Mouse (Mus musculus) layer of hippocampus, adult 9-11 months (tissue): ENCODE measurements around the gene Themis3.
A peak's percentile ranks its signal among the peaks of the same experiment; 100 is the strongest.

Source experiments
- DNase-seq: peaks from one replicate; pipeline ENCODE4 v3.0.0; 2022

Themis3 gene

DNA sequence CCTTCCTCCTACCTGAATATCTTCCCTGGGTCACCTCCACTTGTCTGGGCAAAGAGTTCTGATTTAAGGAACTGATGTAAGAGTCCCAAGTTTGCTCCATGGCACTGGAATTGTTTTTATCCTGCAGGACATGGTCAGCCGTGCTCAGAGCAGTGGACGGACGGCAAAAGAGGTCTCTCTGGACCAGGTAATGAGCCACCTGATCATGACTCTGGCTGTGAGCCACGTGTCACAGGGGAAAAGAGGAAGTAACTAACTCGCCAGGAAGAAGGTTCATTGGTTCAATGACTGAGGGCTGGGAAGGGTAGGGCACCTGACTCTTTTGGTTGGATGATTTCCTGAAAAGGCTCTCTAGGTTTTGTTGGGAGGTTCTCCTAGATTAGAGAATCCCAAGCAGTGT is at the start of gene Themis3:
Gene Themis3, minus strand, starts transcription at position 187 of the 400 bp plus-strand sequence.
- DNase-seq, result no peak

DNA sequence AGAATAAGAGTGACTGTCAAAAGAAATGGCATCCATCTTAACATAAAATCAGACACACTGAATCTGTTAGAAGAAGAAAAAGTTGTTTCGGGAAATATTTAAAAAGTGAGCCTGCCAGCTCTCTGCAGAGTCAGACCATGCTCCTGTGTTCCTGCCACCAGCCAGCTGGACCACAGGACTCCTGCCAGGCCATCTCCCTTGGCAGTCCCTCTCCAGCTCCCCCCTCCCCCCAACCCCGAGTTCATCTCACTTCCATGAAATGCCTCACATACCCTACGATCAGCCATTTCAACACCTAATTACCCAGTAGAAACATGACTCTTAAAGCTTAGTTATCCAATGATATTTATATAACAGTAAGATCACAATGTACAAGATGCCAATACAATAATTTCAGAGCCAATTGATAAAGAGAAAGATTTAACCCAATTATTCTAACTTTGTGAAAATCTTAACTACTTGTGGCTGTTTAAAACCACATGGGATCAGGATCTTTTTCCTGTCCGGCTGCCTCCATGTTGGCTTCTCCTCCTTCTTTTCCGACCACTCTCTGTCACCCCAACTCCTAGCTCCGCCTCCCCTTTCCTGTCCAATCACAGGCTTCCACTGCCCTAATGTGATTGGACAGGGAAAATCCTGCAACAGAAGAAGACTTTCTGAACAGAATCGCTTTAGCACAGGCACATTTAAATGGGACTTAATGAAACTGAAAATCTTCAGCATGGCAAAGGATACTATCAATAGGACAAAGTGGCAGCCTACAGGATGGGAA is 43.7 kb upstream of the Themis3 start:
- no peak for DNase-seq

DNA sequence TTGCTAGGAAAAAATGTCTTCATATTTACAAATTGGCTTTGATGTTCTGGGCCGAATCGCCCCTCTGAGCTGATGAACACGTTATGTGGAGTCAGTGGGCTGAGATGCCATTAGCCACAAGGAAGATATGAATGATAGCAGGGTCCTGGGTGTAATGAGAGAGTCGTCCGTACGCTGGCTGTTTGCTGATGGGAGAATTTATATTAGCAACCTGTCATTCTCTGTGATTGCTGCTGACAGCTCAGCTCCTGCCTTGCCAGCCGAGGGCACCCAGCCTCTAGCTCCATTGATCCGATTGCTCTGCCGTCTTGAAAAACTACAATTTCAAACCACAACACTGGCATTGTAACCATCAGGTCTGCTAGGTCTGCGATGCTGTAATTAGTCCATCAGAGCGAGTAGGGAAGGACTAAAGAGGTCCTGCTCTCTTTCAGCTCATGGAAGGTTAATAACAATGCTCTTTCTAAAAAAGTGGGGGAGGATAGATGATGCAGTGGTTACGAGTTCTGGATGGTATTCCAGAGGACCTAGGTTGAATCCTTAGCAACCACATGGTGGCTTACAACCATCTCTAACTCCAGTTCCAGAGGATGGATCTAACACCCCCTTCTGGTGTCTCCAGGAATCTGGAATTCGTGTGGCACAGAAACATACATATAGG is 25.7 kb upstream of the Themis3 start:
- no peak for DNase-seq

DNA sequence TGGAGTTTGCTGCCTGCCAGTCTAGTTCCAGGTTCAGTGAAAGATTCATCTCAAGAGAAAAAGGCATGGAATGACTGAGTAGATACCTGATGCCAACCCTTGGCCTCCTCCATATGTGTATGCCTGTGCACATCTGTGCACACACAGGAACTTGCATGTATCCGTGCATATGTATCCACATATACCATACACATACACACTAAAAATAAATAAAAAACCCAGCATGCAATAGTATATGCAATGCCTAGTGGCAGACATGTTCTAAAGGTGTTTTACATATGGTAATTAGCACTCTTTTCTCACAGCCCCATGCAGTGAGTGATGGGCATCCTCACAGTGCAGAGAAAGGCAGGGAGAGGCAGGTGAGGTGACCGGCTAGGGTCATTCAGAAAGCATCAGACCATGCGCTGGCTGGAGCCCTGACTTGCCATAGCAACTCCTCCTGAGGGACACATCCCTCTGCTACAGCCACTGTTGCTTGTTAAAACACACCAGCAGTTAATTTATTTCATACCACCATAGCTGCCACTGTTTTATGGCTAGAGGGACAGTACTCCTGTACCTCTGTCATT is 24.9 kb upstream of the Themis3 start:
- DNase-seq, result no peak

DNA sequence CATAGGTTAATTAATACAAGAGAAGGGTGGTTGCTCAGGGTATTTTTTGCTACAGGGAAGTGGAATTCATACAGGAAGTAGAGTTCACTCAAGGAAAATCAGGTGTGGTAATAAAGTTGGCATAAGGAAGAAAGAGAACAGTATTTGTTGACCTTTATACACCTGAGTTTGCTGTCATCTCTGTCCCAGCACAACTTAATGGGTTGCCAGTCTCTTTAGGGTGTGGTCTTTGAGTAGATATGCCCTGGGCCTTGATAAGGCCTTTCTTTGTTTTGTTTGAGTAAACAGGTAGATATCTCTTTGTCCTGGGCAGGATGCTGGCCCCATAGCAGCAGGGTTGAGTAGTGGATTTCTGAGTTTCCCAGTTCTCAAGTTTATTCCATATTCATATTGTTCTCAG is 15.6 kb upstream of the Themis3 start:
- no peak for DNase-seq

DNA sequence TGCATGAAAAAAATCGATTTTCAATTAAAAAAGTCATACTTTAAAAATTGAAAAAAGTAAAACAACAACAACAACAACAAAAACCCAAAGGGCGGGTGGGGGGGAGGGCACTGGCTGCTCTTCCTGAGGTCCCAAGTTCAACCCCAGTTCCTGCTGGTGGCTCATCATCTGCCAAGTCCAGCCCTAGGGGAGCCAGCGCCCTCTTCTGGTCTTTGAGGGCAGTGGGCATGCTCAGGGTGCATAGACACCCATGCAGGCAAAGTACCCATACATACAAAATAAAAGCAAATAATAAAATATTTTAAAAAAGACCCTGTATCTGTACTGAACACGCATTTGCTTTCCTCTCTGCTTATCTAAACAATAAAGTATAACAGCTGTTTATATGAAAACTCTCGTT is 10.5 kb upstream of the Themis3 start:
- no peak for DNase-seq

DNA sequence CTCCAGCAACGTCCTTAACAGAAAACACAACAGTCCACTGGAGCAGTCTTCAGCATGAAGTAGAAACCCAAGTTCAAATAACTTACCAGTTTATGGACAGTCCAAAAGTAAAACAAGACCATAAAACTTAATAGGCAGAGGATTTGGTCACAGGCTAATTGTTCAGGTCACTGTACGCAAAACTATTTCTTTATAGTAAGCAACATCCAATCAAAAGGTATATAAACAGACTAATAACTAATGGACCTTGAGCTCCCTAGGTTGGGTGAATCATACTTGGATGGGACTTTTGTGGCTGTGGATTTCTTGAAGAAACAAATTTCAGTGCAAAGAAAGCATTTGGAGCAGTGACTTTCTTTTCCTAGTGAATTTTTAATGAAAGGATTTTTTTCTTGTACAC is 6.8 kb upstream of the Themis3 start:
- no peak for DNase-seq

DNA sequence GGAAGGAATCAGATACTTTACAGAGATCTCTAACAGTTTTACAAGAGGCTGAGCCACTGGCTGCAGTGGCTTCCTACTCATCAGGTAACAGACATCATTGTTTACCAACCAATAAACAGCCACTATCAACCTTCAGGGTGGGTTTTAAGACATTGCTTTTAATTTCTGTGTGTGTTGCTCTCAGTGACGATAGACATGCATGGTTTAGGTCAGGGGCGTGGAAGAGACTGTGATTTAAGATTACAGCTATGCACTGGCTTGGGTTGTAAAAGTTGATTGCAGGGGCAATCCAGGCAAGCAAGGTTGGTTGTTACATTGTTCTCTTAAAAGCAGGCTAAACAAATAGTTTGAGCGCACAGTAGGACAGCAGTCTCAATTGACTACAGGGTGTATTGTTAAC is 1.4 kb upstream of the Themis3 start:
- DNase-seq, result no peak

DNA sequence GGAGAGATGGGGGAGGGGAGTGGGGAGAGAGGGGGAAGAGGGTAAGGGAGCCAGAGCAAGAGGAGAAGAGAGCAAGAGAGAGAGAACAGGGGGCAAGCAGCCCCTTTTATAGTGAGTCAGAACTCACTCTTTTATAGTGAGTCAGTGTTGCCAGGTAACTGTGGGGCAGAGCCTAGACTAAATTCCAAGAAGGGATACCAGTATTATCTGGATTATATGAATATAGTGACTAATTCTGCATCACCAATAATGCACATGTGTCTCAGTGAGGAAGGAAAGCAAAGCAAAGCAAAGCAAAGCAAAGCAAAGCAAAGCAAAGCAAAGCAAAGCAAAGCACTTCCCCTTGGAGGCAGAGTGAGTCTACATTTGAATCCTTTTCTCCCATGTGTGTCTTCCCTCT is 835 bp upstream of the Themis3 start:
- DNase-seq, result no peak

DNA sequence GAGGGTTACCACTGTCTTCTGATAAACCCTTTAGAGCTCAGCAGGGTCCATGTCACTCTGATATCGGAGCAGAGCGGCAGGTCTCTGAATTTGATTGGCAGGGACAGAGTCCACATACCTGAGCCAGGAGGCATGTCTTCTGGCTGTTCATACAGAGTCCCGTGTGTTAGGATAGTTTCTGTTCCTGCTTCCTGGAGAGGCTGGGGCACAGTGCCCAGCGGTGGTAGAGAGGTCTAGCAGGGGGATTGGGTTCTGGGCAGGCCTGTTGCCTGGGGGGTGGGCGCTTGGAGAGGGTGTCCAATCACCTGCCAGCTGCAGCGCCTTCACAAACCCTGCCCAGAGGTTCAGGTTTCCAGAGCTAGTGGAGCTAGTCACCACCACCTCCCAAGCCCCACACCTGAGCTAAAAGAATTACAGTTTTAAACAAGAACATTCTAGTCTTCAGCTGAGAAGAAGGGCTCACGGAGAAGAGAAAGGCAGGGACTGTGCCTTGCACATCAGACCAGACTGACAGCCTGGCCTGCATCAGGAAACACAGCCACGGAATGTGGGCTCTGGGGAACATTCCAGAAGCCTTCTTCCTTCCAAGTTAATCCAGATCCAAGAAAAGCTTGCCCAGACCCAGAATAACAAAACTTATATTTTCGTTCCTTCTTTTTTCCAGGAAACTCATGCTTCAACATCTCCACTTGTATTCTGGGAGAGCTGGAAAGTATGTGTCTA is 3.9 kb downstream of the Themis3 start:
- DNase-seq, result no peak

DNA sequence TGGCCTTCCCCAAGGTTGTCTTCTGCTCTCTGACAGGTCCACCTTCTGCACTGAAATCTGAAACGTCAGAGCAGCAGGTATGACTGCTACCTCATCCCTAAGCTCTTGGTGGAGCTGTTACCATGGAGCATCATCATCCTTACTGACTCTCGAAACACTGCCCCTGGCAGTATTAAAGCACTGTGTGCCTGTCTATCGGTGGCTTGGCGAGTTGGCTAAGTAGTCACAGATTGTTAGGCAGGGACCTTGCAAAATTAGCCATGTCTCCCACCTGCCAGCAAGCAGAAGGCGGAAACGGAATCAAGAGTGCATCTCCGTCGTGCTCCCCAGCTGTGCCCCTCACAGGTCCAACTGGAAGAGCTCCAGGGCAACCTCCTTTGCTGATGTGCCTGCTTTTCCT is 4.6 kb downstream of the Themis3 start:
- no peak for DNase-seq

DNA sequence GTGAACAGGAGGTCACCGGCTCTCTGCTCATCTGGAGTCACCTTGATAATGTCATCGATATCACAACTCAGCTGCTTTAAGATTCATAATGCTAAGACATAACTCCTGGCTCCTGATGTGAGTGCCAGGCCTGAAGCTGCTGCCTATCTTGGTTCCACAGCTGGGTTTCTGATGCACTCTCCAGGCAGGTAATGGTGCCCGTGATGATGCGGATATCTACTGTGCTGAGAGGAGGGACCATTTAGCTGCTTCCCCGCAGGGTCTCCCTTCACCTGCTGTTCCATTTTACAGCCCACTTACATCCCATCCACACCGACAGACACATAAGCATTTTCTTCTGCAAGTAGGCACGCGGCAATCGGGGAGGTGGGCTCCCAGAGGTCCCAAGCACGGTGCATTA is 7.7 kb downstream of the Themis3 start:
- DNase-seq, result no peak

DNA sequence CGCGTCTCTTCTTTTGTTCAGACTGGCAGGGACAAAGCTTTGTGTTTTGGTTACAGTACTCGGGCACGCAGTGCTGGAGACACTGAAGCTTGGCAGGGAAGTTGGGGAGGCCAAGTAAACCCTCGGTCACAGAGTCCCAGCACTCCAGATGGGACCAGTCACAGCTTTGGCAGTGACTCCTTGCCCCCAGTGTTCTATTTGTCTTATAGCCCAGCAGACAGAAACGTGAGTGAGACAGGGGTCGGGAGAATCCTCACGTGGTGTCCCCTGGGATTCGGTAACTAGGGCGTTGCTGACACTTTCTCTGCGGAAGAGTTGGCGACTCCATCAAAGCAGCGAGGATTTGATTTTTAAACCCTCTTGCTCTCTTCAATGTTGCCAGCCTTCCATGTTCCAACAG is 8.3 kb downstream of the Themis3 start:
- no peak for DNase-seq

DNA sequence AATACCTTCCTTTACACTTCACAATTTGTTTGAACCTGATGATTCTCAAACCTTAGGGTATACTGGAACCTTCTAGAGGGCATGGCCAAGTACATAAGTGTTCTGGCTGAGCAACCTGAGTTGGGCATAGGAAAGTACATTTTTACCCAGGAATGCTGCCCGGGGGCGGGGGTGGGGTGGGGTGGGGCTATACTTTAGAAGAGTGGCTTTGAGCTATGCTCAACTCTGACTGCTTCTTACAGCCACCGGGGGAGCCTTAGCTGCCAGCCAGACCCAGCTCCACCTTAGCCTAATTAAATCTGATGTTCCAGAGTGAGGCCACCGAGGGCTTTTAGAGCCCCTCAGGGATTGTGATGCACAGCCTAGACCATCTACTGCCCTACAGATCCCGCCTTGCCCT is 13.4 kb downstream of the Themis3 start:
- no peak for DNase-seq

DNA sequence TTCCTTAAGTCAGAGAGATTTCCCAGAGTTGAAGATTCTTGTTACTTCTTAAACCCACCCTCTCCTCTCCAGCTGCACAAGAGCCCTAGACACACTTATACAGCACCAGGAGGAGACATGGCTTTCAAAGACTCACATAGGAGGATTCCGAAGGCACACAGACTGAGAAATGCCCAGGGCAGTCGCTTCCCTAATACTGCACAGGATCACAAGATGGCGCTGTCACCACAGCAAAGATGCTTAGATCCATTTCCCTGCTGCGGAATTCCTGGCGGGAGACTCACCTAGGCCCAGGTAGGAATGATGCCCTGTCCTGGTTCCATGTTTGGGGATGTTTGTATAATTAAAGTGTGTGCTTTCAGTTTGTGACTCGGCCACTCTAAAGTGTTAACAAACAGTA is 16.4 kb downstream of the Themis3 start:
- DNase-seq, result no peak

DNA sequence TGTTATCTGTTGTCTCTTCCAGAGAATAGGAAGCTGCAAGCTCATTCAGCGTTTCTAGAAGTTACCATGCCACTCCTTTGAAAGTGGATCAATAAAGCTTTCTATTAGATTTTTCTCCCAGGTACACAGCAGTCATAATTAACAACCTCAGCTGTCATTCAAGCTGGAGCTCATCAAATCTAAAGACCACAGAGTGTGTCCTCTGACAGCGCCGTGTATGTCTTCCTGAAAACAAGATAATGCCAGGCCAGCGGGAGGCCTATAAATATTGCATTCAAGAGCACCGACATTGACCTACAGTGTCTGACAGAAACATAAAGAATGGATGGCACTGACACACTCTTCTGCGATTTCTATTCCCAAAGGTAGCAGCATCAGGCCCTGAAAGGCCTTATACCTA is 16.9 kb downstream of the Themis3 start:
- DNase-seq, result no peak

DNA sequence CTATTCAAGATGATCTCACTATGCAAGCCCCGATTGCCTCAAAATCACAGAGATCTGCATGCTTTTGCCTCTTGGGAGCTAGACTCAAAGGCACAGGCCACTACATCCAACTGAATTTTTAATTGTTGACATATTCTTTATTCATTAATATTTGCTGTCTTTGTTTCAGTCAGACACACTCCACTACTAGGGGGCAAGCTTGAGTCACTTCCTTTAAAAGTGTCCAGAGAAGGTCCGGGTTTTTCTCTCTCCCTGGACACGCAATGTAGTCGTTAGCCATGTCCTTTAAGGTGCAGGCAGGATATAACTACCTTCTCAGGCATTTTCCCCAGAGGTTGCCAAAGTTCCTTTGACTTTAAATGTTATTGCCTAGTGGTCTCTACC is 21.8 kb downstream of the Themis3 start:
- no peak for DNase-seq

DNA sequence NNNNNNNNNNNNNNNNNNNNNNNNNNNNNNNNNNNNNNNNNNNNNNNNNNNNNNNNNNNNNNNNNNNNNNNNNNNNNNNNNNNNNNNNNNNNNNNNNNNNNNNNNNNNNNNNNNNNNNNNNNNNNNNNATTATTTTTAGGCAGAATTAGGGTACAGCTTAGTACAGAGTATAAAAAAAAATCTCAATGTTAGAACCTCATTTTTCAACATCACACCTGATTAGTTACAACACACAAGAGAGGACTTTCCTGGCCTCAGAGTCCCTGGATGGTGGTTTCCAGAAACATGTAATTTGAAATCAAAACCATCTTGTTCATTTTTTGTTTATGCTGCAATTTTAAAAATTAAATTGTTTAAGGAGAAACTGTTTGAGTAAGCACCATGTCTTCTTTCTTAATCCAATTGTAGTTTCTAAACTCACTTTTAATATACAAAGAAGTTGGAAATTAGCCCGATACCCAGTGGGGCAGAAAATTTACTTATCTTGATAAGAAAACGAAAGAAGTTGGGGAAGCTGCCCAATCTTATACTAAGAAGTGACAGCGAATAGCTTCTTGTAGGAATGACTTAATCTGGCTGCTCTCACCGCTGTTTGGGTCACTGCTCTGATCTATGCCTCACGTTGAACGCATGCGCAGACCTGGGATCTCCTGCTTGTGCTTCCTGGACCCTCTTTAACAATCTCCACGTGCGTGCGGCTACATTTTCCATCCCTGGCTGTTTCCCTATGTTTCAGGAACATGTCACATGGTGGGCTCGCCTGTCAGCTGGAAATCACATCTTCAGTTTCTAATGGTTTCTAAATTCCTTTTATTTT is 22.4 kb downstream of the Themis3 start:
- DNase-seq, result no peak

DNA sequence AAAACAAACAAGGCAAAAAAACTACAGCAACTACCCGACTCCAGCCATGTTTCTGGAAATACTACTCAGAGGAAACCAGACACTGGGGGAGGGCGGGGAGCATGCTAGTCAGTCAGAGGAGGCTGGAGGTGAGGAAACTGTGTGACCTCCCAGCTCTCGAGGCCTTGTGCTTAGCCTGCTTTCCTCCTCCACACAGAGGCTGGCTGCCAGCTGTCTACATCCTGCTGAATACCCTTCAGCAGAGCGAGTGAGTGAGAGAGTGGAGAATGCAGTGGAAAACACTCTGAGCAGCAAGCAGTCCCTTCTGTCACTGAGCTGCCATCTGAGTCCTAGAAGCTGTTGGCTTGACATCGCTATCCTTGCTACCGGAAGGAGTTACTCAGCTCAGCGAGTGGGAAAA is 30.2 kb downstream of the Themis3 start:
- peak; percentile 28 for DNase-seq

DNA sequence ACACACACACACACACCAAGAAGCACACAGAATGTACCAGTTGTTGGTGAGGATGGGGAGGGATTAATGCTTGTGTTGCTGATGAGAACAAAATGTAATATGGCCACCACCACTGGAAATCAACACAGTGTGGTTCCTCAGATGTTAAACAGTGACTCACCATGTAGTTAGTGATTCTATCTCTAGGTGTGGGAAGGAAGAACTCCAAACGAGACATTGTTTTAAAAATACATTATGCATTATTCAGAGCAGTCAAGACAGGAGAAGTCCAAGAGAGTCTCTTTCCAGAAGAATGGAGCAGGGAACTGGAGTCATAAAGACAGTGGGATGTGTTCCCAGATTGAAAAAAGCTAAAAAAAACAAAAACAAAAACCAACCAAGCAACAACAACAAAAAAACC is 30.9 kb downstream of the Themis3 start:
- DNase-seq, result no peak

DNA sequence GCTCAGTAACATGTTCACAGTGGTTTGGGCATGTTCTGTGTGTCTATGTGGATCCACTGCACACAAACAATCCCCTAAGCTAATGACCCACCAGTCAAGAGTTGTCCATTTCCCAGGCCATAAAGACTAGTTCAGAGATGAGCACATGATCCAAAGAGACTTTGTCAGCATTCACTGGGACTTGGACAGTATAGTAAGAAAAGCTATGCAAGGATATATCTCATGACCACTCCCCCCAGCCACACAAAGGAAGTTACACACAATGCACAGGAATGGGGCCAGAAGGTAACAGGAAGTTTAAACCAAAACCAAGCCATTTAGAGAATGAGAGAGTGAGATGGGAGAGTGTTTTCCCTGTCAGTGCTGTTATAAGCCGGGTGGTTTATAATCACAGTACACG is 33.0 kb downstream of the Themis3 start:
- no peak for DNase-seq

DNA sequence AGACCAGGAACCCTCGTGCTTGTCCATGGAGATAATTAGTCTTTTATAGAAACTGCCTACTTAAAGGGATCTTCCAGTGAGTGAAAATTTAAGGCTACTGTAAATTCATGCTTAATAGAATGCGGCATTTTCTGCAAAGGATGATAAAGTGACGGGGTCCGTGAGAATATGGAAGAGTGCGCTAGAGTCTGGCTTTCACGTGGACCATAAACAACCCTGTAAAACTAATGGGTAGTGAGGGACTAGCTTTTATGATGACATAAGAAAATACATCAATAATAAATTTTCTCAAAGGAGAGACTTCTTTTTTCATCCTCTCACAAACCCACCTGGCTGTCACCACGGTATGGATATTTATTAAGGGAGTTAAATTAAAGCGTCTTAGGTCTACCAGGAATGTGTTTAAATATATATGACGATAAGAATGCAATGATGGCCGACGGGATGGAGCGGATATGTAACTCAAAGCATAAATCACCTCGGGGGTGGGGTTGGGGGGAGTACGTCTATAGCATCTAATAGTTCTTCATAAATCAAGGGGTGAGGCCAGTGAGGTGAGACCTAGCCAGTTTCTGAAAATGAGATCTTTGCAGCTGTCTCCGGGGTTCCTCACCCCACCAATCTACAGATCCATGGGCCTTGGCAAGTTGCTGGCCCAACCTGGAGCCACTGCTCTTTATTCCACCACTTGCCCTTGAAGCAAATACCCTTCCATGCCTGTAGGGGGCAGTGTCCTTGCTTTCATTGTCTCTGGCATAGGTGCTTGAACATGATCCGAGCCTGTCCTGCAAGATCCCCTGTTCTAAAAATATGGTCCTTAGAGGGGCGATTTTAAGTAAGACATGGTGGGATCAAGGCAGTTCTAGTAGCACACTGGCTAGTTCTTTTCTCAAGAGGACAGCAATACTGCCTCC is 35.8 kb downstream of the Themis3 start:
- no peak for DNase-seq
